Mouse (Mus musculus): ENCODE data around the gene Cntn5.
"Not testable (repeated sequence)": the region's sequence is repeated elsewhere in the genome, so short reads cannot be mapped to it uniquely, and the experiment has no call there.

Cntn5 gene

DNA sequence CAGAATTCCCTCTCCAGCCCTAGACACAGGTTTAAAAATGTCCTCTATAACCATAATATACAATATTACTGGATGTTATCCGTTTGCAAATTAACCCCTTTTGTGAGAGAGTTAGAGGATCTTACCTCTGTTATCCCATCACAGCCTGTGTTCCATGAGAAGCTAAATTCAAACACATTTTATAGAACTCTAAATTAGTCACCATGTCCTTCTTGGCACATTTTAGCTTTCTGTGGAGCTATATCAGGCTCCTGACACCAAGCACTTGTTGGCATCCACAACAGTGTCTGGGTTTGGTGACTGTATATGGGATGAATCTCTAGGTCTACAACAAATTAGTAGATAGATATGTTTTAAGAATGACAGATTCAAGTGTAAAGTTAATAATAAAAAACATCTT lies 253.9 kb downstream of the Cntn5 start:
- no peak for DNase-seq

DNA sequence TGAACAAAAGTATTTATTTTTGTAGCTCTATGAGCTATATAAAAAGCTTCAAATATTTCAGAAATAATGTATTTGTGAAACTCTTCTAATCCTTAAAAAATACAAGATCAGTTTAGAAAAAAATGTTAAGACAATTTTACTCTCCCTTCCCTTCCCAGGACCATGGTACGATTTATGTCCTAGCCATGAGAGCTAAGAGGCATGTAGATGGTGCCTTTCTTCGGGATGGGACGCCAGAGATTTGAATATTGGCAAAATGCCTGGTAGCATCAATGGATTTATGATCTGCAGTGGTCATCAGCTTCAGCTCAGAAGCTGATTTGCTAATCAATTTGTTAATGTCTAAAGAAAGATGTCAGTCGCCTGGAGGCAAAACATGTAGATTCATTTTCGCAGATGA lies 258.6 kb downstream of the Cntn5 start:
- no peak for DNase-seq

DNA sequence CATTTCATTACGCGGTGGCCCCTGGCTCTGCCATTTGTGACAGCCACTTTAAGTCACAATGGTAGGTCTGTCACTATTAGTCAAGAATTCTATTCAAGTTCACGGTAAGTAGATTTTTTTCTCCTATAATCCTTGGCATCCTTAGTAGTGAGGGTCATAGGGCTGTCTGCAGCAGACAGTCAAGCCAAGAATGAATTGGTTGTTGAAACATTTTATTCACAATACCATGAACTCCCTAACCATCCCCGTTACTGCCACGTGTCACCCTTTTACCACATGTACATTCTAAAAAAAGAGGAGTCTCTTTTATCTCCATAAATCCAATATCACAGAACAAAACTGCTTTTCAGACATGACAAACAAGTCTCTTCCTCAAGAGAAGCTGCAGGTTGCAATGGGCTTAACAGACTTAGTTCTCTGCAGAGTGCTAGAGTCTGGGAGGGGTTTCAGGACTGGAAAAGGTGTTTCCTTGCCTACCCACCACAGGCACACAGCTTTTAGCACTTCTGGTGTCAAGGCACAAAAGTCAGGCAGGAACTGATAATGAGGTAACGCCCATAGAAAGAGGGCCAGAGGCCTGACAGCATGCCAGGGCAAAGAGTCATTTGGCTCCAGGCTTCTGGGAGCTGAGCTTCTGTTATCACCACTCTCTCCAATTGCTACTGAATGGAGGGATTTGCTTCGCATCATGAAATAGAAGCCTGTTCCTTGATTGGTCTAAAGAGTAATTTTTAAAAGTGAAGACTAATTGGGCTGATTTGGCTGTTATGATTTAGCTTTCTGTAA lies 259.3 kb downstream of the Cntn5 start:
- no peak for DNase-seq

DNA sequence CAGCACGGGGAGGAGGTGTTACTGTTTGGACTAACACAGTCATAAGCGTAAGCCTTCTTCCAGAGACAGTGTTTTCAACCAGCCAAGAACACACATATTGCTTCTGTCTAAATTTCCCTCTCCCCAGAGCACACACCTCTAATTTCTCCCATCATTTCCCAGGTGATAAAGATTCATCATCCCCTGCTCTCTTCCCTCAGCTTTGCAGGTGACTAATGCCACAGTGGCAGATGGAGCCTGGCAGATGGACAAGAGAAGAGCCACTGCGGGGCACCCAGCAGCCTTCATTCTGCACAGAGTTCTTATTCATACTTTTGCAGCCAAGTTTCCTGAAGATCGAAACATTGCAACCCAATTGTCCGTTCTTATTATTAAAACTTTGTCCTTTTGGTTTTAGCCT lies 286.5 kb downstream of the Cntn5 start:
- no peak for DNase-seq

DNA sequence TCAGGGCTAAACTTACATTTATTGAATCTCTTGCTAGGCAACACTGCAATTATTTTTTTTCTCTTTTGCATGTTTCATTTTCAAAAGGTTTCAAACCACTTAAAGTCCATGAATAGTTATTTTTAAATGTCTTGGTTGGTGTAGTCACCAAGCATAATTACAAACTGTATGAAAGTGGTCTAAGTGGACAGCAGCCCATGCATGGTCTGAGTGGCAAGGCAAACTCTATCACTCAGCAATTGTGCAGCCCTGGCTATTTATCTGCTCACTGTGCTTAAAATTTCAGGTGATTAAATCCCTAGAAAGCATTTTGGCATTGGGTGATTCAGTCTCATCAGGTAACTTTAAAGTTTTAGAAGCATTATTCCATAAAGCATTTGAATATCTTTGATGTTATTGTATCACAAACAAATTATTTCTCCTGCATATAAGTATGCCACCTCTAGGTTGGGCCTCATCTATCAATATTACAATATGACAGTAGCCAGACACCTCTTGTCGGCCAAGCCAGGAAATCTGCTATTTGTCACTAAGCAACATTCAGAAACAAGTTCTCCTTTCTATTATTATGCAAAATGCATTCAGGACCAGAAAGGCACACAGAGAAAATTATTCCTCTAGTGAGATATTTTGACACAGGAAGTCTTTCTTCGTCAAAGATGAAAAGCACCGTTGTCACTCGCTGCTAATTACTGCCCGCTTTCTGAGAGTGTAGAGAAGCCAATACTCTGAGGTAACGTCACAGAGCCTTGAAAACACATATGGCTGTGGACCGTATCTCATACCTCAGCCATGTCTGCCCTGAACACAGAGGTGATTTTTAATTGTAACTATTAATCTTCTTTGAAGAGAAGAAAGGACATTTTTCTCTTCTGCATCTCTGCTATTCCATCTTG lies 329.0 kb downstream of the Cntn5 start:
- no peak for DNase-seq

DNA sequence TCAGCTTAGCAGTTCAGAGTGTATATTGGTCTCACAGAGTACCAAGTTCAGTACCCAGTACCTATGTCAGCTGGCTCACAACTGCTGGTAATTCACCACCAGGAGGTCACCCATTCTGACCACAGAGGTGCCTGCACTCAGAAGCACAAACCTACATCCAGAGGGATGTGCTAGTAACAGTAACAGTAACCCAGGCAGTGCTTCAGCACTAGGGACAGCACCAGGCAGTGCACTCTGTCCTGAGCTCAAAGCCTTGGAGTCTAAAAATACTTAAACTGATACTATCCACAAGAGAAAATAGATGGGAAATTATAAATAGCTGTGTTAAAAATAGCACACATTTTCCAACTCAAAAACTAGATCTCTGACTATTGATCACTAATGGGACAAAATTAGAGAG lies 334.7 kb downstream of the Cntn5 start:
- no peak for DNase-seq

DNA sequence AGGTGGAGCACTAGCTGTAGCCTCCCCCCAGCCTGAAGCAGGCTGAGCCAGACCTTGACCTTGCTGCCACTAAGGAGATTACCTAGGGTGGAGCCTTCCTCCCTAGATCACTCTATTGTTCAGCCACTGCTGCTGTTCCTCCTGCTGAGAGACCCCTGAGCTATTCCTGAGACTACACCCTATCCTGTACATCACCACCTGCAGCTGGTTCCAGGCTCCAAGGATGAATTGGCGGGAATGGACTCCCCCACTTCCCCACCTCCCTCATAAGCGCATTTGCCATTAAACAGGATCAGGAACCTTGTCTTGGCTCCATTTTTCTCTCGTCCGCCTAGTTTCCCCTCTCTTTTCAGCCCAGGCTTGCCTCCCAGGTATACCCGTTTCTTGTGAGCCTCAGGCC lies 363.7 kb downstream of the Cntn5 start:
- DNase-seq, result not testable (repeated sequence)

DNA sequence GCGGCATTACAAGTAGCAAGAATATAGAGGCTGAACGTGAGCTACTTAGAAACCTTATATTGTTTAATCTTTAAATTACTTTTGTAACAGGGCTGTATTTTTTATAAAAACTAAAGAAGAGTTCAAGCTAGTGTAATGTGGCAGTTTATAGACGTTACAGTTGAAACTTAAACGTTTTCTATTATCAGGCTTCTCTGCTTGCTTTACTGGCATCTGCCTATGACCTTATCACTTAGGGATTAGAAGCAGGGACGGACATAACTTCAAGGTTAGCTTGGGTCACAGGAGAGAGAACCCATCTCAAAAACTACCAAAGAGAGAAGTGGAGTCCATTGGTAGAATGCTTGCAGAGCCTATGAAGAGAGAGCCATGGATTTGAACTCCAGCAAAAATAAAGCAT lies 372.3 kb downstream of the Cntn5 start:
- DNase-seq, result no peak

DNA sequence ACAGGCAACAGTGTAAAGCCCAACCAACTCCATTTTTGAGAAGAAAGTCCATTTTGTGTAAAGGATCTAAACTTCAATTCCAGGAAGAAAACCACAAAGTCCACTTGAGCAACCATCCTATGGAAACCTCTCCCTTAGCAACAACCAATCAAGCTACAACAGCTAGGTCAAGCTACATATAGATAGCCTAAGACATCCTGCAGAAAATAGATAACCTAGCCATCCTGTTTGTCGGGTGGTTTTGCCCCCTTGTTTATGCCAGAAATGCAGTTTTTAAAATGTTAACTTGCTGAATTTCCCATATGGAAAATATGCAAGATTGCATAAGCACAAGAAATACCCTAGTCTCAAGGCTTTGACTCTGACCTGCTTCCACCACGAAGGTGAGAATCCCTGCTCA lies 373.5 kb downstream of the Cntn5 start:
- no peak for DNase-seq

DNA sequence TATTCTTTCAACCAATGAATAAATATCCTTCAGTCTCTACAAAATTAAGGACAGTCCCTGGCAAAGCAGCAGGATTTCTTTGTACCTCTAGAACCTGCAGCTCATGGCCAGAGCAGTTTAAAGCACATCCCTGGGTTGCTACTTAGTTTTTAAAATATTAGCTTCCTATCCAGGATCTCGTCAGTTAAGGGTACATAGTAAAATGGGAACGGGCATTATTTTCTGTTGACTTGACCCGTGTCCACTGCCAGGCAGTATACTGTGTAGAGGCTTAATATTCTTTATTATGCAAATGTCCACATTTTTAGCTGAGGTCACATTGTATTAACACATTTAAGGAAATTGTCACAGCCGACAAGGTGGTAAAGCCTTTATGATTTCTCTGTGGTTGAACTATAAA lies 375.0 kb downstream of the Cntn5 start:
- DNase-seq, result no peak

DNA sequence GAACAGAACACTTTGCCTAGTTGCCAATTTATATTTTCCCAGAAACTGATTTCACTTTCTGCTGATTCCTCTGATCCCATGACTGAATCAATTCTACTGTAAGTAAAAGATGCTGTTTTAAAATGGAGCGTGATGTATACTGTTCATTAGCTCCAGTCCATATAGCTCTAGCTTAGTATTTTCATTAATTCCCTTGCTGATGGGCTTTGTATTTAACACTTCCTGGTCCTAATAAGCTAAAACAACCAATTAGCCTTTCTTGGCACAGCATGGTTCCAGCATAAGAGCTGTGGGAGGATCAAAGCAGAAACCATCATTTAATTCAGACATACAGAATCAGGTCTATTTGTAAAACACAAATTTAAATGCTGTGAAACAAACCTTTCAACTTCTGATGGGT lies 375.5 kb downstream of the Cntn5 start:
- DNase-seq, result no peak

DNA sequence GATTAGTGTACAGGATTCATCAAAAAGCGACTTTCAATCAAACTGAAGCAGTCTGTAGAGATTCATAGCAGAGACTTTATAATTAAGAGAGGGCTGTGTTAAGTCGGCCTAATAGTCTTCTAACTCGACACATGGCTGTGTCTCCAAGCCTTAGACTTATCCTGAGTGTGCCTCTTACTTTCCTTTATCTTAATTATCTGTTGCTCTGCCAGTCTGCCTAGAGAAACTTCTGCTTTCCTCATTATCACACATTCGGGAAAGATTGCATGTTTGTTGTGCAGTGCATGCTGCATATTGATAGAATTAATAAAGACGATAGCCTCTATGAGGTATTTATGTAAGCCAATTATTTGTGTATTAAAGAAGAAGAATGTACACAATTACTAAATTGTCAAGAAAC lies 375.9 kb downstream of the Cntn5 start:
- DNase-seq, result no peak

DNA sequence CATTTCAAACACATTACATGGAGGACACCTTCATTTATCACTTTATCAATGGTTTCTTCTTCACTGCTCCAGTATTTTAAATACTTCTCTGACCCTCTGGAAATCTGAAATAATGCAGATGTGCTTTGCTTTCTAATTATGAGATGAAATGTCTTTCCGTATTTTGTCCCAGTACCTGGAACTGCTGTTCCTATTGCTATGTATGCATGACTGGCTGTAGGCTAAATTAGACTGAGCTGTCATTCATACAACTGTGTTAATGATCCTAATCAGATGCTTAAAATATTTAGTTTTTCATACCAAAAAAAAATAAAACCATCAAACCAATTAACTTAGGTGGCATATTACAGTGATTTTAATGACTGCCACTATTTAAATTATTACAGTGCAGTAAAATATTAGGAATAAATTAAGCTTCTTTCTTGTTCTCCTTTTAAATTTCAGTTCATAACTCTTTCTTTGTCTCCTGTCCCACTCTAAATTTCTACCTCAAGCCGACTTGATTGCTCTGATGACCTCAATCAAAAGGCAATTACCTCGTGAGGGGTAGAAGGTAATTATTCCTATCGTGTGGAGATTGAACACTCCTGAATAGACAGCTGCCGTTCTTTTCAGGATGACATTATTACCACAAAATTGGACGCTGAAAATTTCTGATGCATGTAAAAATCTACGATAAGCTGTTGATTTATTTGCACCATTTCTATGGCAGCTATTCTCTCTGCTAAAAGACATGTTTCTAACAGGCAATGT lies 378.5 kb downstream of the Cntn5 start:
- DNase-seq, result no peak

DNA sequence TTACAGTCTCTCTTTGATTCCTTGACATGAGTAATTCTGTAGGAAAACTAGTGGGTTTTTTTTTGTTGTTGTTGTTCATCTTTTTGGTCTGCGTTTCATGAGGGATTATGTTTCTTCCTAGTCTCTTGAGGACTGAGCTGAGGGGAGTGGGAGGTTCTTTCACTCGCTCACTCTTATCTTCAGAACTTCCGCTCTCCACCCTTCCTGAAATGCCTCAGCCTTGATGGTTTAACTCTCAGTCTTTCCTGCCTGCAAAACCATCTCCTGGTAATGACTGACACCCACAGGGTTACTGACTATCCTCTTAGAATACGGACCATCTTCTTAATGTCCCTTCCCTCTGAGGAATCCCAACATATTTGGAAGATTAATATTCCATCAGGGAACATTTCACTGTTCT lies 382.0 kb downstream of the Cntn5 start:
- no peak for DNase-seq

DNA sequence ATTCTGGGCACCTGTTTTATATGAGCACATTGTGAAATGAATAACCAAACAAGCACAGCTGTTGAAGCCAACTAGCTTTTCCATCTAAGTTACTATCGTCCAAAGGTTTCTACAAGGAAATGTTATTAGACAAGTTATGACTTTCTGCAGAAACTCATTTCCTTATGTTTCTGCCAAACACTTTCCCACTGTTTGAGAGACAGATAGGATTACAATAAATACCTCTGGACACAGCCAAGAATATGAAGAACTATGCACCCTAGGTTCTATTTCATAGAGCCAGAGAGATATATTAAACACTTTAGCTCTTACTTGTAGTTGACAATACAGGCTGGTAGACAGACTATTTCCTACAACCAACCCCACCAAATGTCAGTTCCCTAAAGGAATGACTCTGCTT lies 383.5 kb downstream of the Cntn5 start:
- DNase-seq, result no peak

DNA sequence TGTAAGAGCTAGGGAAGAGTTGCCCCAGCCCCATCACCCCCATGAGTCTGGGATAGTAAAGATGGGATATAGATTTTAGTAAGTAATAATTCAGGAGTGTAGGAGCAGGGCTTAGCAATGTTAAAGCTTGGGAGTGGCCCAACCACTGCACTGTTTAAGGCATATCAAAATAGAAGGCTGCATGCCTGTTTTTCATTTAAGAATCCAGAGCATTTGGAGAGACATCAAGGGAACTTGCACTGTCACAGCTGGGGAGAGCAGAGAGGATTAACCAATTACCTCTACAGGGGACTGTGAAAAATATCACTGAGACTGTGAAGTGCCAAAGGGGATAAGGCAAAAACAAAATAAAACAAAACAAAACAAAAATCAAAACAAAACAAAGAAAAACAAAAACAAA lies 412.3 kb downstream of the Cntn5 start:
- no peak for DNase-seq

DNA sequence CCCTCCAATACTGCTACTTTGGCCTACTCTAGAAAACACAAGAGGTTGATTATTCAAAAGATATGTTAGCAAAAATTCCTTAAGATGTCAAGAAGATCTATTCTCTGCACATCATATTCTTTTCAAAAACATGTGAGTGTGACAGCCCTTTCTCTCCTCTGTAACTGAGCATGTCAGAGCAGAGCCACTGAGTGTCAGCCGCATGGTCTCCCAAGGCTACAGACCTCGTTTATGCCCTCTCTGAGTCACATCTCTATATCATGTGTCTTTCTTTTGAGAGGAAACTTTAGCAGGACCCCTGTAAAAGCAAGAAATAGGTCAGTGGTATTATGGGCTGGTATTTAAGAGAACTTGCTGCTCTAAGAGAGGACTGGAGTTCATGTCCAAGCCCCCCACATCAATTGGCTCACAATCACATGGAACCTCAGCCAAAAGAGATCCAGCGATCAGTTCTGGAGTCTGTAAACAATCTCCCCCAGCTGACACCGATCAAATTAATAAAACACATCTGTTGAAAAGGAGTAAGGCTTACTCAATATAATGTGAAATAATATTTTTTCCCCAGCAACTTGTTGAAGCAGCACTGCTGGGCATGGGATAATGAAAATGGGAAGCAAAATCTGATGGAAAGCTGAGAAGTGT lies 433.0 kb downstream of the Cntn5 start:
- no peak for DNase-seq

DNA sequence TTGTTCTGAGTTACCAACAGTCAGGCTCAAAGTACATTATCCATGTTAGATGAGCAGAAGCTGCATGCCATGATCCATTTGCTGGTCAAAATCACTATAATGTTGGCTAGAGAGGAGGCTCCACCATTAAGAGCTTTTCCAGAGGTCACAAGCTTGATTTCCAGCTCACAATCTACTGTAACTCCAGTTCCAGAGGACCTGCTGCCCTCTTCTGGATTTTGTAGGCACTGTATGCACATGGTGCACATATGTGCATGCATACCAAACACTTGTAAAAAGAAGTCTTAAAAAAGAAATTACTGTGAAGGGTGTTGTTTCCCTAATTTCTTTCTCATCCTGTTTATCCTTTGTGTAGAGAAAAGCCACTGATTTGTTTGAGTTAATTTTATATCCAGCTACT lies 439.8 kb downstream of the Cntn5 start:
- no peak for DNase-seq

DNA sequence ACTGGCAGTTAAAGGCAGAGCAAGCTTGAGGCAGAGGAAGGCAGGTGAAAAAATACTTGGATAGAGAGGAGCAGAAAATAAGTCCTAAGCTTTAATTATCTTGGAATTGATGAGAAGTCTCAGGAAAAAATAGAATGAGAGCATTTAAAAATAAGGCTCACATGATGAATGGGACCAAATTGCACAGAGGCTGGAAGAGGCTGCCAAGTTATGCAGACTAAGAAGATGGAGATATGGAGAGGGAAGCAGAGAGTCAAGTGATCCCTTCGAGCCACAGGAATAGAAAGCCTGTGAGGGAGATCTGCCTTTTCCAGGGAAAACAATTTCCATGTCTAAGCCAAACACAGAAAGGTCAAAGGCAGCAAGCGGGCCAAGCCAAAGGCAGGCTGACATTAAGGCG lies 446.7 kb downstream of the Cntn5 start:
- DNase-seq, result no peak

DNA sequence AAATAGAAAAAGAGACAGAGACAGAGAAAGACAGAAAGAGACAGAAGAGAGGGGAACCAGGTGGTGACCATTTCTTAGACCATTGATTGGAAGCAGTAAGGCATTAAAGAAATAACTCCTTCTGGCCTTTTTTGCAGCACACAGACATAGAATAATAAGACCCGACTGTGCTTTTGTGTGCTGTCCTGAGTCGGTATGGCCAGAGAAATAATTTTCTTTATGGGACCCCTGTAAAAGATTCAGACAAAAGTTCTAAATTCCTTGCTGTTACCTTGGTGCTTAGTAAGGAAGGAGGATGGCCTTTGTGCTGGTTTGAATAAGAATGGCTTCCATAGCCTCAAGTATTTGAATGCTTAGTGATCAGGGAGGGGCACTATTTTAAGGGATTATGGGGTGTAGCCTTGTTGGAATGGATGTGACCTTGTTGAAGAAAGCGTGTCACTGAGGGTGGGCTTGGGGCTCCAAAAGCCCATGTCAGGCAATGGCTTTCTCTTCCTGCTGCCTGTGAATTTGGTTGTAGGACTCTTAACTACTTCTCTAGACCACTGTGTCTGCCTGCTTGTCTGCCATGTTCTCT lies 455.5 kb downstream of the Cntn5 start:
- no peak for DNase-seq

DNA sequence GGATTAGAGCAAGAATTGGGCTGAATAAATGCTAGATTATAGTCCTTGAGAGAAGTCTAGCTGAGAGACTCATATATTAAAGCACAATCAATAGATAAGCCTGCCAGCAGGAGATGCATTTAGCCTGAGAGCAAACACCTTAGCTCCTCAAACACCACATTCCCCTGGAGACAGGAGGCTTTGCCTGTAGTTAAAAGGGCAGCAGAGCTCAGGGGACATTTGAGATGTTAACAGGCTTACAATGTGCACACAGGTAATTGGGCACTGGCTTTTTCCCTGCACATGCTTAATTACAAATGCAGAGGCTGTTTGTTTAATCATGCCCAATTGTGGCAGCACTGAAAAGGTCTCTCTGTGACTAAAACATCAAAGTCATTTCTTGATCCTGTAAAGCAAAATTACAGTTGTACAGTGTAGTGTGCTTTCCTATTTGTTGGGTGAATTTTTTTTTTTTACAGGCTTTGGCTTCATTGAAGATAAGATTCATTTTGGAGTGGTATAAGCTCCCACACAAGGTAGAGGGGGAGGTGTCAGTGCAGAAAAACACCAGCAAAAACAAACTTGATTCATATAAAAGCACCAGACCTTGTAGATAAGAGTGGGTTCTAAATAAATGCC lies 457.2 kb downstream of the Cntn5 start:
- no peak for DNase-seq

DNA sequence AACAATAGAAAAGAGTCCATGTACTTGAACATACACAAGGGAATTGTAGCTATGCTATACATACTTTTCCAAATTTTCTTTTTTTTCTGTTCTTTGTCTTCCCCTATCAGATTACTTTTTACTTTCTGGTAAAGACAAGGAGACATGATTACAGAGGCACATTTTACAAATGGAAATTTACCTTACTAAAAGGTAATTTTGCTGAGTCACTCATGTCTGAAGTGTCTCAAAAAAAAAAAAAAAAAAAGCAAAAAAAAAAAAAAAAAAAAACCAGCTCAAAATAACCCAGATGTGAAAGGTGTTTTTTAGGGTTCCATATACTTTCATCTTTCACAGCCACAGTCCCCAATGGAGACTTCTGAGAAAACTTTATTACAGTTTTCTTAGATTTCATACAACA lies 492.5 kb downstream of the Cntn5 start:
- DNase-seq, result no peak
